In the genomic region with DNA sequence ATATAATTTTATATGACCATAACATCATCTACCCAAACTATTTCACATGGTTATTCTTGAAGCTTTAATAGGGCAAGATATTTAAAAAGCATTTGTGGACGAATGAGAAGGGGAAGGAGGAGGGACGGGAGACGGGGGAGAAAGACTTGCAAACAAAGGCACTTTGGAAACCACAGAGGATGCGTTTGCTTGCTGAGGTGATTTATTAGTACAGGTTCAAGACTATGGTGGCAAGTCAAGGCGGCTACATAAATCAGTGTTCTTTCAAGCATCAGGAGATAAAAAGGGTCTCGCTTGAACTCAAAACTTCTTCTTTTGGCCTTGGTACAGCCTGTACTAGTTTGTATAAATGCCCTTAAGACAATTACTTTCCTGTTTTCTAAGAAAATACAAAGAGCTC, we compare ENCODE assay signal across 24 mouse cellular contexts.
DNase-seq lines count a peak whose midpoint lies in the region; ATAC-seq and TF ChIP-seq lines count a peak whose summit lies in the region.
"Had no signal": no experiment of that assay in that cellular context is flagged by ENCODE, and none has a peak within 500 bp of the region (broad histone marks: within the 10 kb centered on the region; RNA-seq: fewer than 3 reads in every experiment).

No protein-coding gene starts in this region.

- H3K9ac ChIP-seq in kidney, postnatal 0 days (ENCODE audit: low read depth, low read length), result no peak overlapping the region
- H3K9ac ChIP-seq: embryonic facial prominence, embryonic 12.5 days; forebrain, embryonic 13.5 days; forebrain, embryonic 15.5 days; forebrain, postnatal 0 days had no signal

- no peaks in the 10 kb centered on the region for H3K4me1 ChIP-seq in kidney, postnatal 0 days (replicated peaks; ENCODE audit: insufficient read depth, low read length)
- H3K4me1 ChIP-seq: embryonic facial prominence, embryonic 10.5 days; embryonic facial prominence, embryonic 12.5 days; forebrain, embryonic 13.5 days; forebrain, embryonic 15.5 days had no signal

- peak; percentile 29 for DNase-seq in embryo, embryonic 10 days (ENCODE audit: low spot score)
- DNase-seq in embryo, embryonic 11 days, result no peak
- DNase-seq in kidney, postnatal 0 days (ENCODE audit: low spot score), result peak; percentile 63
- no peak for DNase-seq in kidney, postnatal 14 days
- peak; percentile 58 for DNase-seq in mesoderm, embryonic 11.5 days (ENCODE audit: low read depth, low spot score)
- DNase-seq: adrenal gland, adult 8-10 months; adrenal gland, postnatal 14 days; adrenal gland, postnatal 36 days; B cell, adult 2 months; cerebellum, adult 11-12 months; cerebellum, adult 2 months; cerebellum, adult 9-10 months; cerebellum, postnatal 10 days; cerebellum, postnatal 25 days; forebrain, postnatal 0 days had no signal

- no peak for ATAC-seq in kidney, postnatal 0 days (replicated peaks; ENCODE audit: low FRiP score, low read depth)
- ATAC-seq: activated CD4-positive, CD25-positive, alpha-beta regulatory T cell, adult 4 months; CD4-positive, CD25-positive, alpha-beta regulatory T cell, adult 4 months; forebrain, embryonic 13.5 days; forebrain, embryonic 15.5 days; forebrain, postnatal 0 days; Patski had no signal

- TF ChIP-seq CTCF in kidney, postnatal 0 days (IDR thresholded peaks at IDR 0.05; ENCODE audit: low read depth), result no peak

- no peaks in the 10 kb centered on the region for H3K36me3 ChIP-seq in kidney, postnatal 0 days (ENCODE audit: insufficient read depth, low read length)
- H3K36me3 ChIP-seq: embryonic facial prominence, embryonic 10.5 days; embryonic facial prominence, embryonic 12.5 days; forebrain, embryonic 15.5 days; G1E had no signal

- no peaks in the 10 kb centered on the region for H3K9me3 ChIP-seq in kidney, postnatal 0 days (replicated peaks; ENCODE audit: low read length)
- H3K9me3 ChIP-seq: embryonic facial prominence, embryonic 10.5 days; embryonic facial prominence, embryonic 12.5 days; forebrain, embryonic 13.5 days; forebrain, embryonic 15.5 days; G1E had no signal

- H3K27ac ChIP-seq in kidney, postnatal 0 days, result no peak overlapping the region
- H3K27ac ChIP-seq: embryonic facial prominence, embryonic 10.5 days; embryonic facial prominence, embryonic 12.5 days; forebrain, embryonic 13.5 days; forebrain, embryonic 15.5 days had no signal

- no peaks in the 10 kb centered on the region for H3K27me3 ChIP-seq in kidney, postnatal 0 days (ENCODE audit: insufficient read depth, low read length)
- H3K27me3 ChIP-seq: CH12.LX; embryonic facial prominence, embryonic 12.5 days; forebrain, embryonic 13.5 days; forebrain, embryonic 15.5 days had no signal

- H3K4me2 ChIP-seq in kidney, postnatal 0 days (ENCODE audit: low read length), result no peak overlapping the region
- H3K4me2 ChIP-seq: embryonic facial prominence, embryonic 12.5 days; forebrain, embryonic 13.5 days; forebrain, embryonic 15.5 days had no signal

- WGBS in kidney, postnatal 0 days, result 11% methylated on average over 6 of the region's 6 CpGs

- H3K4me3 ChIP-seq in kidney, postnatal 0 days (replicated peaks; ENCODE audit: low read depth, low read length), result no peak overlapping the region
- H3K4me3 ChIP-seq: embryonic facial prominence, embryonic 10.5 days; embryonic facial prominence, embryonic 12.5 days; forebrain, embryonic 13.5 days; forebrain, embryonic 15.5 days had no signal

Comparison
In these comparisons a context has a peak if more than half of its experiments do, and no peak if none do; other contexts are left out.
1. DNase-seq: peak in embryo, embryonic 10 days (single experiment), kidney, postnatal 0 days (single experiment) and mesoderm, embryonic 11.5 days (single experiment); none in embryo, embryonic 11 days (single experiment) and kidney, postnatal 14 days (single experiment).